Mouse (Mus musculus): ENCODE data around the gene Ttc38. TPM values are rescaled to one million over a fixed set of nuclear protein-coding genes. Genes with fewer than 3 reads are reported as not detected.

Gene Ttc38
- polyA plus RNA-seq, 1 experiment from 2014 or later = 3.6 TPM

DNA sequence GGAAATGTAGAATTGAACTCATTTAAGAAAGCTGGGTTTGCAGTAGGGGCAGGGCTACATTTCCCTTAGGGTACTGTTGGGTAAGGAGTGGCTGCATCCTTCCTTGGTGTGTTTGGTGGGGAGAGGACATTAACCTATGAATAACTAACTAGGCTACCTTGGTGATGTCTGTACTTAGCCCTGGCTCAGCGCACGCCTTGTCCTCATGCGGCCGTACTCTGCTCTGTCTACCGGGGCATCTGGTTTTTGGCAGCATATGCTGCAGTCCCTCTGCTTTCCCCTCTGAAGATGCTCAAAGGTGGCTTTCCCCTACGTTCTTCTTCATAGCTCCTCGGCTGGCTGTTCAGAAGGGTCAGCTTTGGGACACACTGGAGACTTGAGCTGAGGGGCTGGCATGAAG is 45.2 kb downstream of the Ttc38 start:
- Histone ChIP-seq H3K4me3 (no peak overlapping the region), H3K4me1 (peaks cover 22% of the 10 kb centered on the region), H3K27me3 (no peaks in the 10 kb centered on the region), H3K9ac (replicated peaks) (no peak overlapping the region), H3K4me2 (replicated peaks) (no peak overlapping the region), H3K36me3 (0 out of 2 replicates have a peak, but pooled peaks cover 5% of the 10 kb centered on the region), H3K27ac (replicated peaks) (no peak overlapping the region), H3K9me3 (no peaks in the 10 kb centered on the region)
- WGBS = 89% methylated on average over 7 of the region's 7 CpGs
- no peak for ATAC-seq (replicated peaks)

DNA sequence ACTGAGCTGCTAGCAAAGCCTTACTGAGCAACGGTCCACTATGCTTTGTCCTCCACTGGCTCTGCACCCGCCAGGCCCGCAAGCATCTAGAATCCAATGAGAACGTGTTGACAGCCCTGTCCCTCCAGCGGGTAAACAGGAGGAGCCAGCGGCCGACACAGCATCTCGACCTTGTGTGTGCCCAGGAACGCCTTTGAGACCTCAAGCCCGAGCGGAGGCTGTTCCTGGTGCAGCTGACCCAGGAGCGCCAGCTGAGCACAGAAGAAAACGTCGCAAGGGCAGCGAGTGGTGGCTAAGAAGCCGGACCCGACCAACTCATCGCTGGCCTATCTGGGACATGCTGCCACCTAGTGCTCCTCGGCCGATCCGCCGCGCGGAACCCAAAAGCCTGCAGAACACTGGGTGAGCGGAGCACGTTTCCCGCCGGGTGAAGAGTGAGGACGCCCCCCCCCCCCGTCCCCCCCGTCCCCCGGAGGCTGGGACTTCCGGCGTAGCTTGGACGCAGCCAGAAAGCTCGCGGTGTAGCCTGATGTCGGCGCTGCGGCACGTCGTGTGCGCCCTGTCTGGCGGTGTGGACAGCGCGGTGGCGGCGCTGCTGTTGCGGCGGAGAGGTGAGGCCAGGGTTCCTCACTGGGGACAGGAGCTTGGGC is 46.9 kb downstream of the Ttc38 start, which contains the start of gene Trmu:
Gene Trmu, plus strand, starts transcription at position 465 of the 650 bp plus-strand sequence.
- peak; percentile 98 for ATAC-seq (replicated peaks)

DNA sequence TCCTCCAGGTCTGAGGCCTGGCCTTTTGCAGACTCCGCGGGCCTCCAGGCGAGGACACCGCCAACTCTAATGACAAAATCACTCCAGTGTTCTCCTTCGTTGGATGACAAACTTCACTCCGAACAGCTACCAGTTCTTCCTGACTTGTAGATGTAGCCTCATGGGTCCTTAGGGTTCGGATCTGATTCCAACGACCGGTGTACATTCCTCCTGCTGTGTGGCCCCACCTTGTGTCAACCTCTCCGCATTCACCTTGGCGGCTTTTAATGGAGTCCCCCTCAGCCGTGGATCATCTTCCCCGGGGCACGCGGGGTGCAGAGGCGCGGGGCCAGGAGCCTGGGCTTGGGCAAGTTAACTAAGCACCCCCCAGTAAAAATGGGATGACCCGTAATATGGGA is 47.4 kb downstream of the Ttc38 start:
- 2% methylated on average over 18 of the region's 18 CpGs for WGBS
- peaks cover 22% of the 10 kb centered on the region for H3K4me1 ChIP-seq
- H3K4me2 ChIP-seq (replicated peaks) = peak overlapping the region; percentile 86
- H3K9ac ChIP-seq (replicated peaks) = peak overlapping the region; percentile 93
- H3K36me3 ChIP-seq = peaks cover 19% of the 10 kb centered on the region; the same call in 1 of the 2 replicates
- H3K27ac ChIP-seq (replicated peaks) = peak overlapping the region; percentile 86
- no peaks in the 10 kb centered on the region for H3K27me3 ChIP-seq
- no peaks in the 10 kb centered on the region for H3K9me3 ChIP-seq
- H3K4me3 ChIP-seq = peak overlapping the region; percentile 80
- ATAC-seq (replicated peaks) = peak; percentile 36

More for the DNA sequence above, 46.9 kb downstream of the Ttc38 start, which contains the start of gene Trmu:
- Histone ChIP-seq H3K27ac (replicated peaks) (peak within 1 kb of the TSS; percentile 88), H3K4me2 (replicated peaks) (peak within 1 kb of the TSS; percentile 86), H3K4me3 (peak within 1 kb of the TSS; percentile 80), H3K36me3 (peaks cover 17% of the 10 kb centered on the region; the same call in 1 of the 2 replicates), H3K4me1 (peaks cover 22% of the 10 kb centered on the region), H3K9me3 (no peaks in the 10 kb centered on the region), H3K27me3 (no peaks in the 10 kb centered on the region), H3K9ac (replicated peaks) (peak within 1 kb of the TSS; percentile 93)
- WGBS = under 1% methylated on average over 49 of the region's 50 CpGs

DNA sequence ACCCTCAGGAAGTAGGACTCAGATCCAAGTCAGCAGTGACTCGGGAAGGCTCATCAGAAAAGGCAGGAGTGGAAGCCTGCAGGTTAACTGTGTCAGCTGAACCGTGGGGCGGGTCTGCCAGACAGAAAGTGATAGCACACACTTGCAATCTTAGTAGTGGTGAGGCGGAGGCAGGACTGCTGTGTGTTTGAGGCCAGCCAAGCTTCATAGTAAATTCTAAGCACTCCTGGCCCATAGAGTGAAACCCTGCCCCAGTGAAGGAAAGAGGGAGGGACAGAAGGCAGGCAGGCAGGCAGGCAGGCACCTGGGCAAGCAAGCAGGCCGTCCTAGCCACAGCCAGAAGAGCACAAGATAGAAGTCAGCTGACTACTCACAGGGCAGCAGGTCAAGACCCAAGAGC is 53.5 kb downstream of the Ttc38 start:
- H3K4me3 ChIP-seq = no peak overlapping the region
- H3K4me1 ChIP-seq = peaks cover 4% of the 10 kb centered on the region
- 88% methylated on average over 5 of the region's 5 CpGs for WGBS
- ATAC-seq (replicated peaks) = no peak
- no peak overlapping the region for H3K27ac ChIP-seq (replicated peaks)
- H3K9me3 ChIP-seq = no peaks in the 10 kb centered on the region
- no peak overlapping the region for H3K9ac ChIP-seq (replicated peaks)
- no peaks in the 10 kb centered on the region for H3K27me3 ChIP-seq
- H3K36me3 ChIP-seq = peaks cover 36% of the 10 kb centered on the region; the same call in 1 of the 2 replicates
- no peak overlapping the region for H3K4me2 ChIP-seq (replicated peaks)

DNA sequence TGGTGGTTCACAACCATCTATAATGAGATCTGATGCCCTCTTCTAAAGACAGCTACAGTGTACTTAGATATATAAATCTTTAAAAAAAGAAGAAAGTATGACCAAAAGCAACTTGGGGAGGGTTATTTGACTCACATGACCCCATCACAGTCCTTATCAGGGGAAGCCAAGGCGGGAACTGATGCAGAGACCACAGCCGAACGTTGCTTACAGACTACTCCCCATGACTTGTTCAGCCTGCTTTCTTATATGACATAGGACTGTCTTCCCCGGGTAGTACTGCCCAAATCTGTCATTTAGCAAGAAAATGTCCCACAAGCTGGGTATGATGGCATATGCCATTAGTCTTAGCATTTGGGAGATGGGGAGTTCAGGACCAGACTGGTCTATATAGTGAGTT is 57.1 kb downstream of the Ttc38 start:
- no peak for ATAC-seq (replicated peaks)
- 98% methylated on average over 4 of the region's 4 CpGs for WGBS
- H3K27me3 ChIP-seq = no peaks in the 10 kb centered on the region
- H3K4me1 ChIP-seq = peaks cover 19% of the 10 kb centered on the region
- no peak overlapping the region for H3K27ac ChIP-seq (replicated peaks)
- H3K36me3 ChIP-seq = peaks cover 45% of the 10 kb centered on the region
- no peak overlapping the region for H3K4me3 ChIP-seq
- H3K9ac ChIP-seq (replicated peaks) = no peak overlapping the region
- H3K9me3 ChIP-seq = no peaks in the 10 kb centered on the region
- H3K4me2 ChIP-seq (replicated peaks) = no peak overlapping the region

DNA sequence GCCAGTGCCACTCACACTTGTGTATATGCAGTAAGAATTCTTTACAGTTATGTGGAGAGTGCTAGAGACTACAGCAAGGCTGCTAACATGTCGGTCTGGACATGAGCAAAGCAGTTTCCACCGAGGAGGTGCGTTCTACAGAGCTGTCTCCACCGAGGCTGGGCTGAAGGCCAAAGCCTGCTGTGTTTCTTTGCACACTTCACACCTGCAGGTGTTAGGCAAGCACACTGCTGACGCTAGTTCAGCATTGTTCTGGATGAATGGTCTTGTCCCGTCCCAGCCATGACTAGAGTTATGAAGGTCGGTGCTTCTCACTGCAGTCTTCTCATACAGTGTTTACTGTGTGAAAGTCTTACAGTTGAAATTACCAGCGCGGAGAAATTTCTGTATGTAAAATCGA is 59.9 kb downstream of the Ttc38 start:
- Histone ChIP-seq H3K4me3 (no peak overlapping the region), H3K36me3 (peaks cover 42% of the 10 kb centered on the region), H3K4me2 (replicated peaks) (no peak overlapping the region), H3K27ac (replicated peaks) (peak overlapping the region; percentile 67), H3K9me3 (no peaks in the 10 kb centered on the region), H3K27me3 (no peaks in the 10 kb centered on the region), H3K4me1 (peaks cover 19% of the 10 kb centered on the region), H3K9ac (replicated peaks) (no peak overlapping the region)
- WGBS = 49% methylated on average over 10 of the region's 10 CpGs
- ATAC-seq (replicated peaks) = no peak

DNA sequence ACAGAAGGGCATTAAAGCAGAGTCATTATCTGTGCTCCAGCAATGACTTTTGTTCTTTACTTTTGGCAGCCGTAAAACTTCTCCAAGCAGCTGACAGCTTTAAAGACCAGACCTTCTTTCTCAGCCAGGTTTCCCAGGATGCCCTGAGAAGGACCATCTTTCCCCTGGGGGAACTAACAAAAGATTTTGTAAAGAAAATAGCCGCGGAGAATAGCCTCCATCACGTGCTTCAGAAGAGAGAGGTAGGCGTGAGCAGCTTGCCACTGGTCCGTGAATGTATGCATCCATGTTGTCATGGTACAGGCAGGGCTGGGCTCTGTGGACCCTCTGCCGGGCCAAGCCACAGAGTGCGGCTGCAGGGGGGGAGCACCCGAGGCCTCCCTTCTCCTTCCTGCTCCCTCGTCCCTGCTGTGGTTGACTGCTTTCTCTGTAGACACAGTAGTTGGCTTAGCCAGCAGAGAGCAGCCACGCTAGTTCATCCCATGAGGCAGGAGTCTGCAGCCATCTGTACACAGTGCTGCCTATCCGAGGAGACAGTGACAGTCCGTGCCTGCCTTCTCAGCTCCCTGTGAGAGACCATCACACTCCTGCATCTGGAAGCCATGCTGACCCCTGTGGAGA is 60.5 kb downstream of the Ttc38 start:
- H3K4me2 ChIP-seq (replicated peaks) = no peak overlapping the region
- peaks cover 47% of the 10 kb centered on the region for H3K36me3 ChIP-seq
- H3K4me3 ChIP-seq = no peak overlapping the region
- ATAC-seq (replicated peaks) = peak; percentile 30; the same call in 1 of the 2 replicates
- H3K4me1 ChIP-seq = peaks cover 19% of the 10 kb centered on the region
- H3K9ac ChIP-seq (replicated peaks) = no peak overlapping the region
- no peaks in the 10 kb centered on the region for H3K27me3 ChIP-seq
- H3K27ac ChIP-seq (replicated peaks) = peak overlapping the region; percentile 67
- H3K9me3 ChIP-seq = no peaks in the 10 kb centered on the region
- WGBS = 55% methylated on average over 13 of the region's 13 CpGs

DNA sequence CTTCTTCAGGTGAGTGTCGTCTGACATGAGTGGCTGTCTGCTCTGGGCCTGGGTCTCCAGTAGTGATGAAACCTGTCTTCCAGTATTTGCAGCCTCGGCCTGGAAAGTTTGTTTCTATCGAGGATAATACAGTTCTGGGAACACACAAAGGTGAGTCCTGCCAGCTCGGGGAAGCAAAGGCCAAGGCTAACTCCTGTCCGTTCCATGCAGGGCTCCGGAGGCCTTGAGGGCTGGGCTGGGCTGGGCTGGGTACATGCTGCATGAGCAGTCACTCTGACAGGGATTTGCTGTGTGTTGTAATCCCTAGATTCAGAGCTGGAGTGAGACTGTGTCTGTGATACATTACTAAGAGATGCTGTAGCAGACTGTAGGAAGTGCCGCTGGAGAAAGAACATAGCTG is 61.8 kb downstream of the Ttc38 start:
- 91% methylated on average over 7 of the region's 7 CpGs for WGBS
- no peak overlapping the region for H3K4me2 ChIP-seq (replicated peaks)
- H3K9me3 ChIP-seq = no peaks in the 10 kb centered on the region
- no peaks in the 10 kb centered on the region for H3K27me3 ChIP-seq
- no peak for ATAC-seq (replicated peaks)
- H3K27ac ChIP-seq (replicated peaks) = no peak overlapping the region
- H3K4me3 ChIP-seq = no peak overlapping the region
- H3K4me1 ChIP-seq = peaks cover 19% of the 10 kb centered on the region
- peaks cover 55% of the 10 kb centered on the region for H3K36me3 ChIP-seq
- no peak overlapping the region for H3K9ac ChIP-seq (replicated peaks)

DNA sequence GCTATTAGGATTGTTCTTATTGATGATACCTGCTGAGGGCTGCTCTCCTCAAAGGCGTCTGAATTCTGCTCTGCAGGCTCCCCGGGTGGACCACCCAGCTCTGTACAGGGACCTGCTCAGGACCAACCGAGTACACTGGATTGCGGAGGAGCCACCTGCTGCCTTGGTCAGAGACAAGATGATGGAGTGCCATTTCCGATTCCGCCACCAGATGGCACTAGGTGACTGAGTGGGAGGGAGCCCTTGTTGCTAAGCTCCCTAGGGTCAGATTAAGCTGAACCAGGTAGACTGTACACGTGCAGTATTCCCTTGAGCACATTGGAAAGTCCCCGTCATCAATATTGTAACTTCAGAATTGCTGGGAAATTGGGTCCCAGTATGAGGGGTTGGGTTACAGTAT is 64.2 kb downstream of the Ttc38 start:
- H3K27me3 ChIP-seq = no peaks in the 10 kb centered on the region
- H3K9ac ChIP-seq (replicated peaks) = no peak overlapping the region
- H3K27ac ChIP-seq (replicated peaks) = no peak overlapping the region
- peaks cover 50% of the 10 kb centered on the region for H3K36me3 ChIP-seq
- no peak overlapping the region for H3K4me3 ChIP-seq
- 10% methylated on average over 8 of the region's 8 CpGs for WGBS
- no peak overlapping the region for H3K4me2 ChIP-seq (replicated peaks)
- peaks cover 23% of the 10 kb centered on the region for H3K4me1 ChIP-seq
- peak; percentile 41 for ATAC-seq (replicated peaks)
- no peaks in the 10 kb centered on the region for H3K9me3 ChIP-seq

DNA sequence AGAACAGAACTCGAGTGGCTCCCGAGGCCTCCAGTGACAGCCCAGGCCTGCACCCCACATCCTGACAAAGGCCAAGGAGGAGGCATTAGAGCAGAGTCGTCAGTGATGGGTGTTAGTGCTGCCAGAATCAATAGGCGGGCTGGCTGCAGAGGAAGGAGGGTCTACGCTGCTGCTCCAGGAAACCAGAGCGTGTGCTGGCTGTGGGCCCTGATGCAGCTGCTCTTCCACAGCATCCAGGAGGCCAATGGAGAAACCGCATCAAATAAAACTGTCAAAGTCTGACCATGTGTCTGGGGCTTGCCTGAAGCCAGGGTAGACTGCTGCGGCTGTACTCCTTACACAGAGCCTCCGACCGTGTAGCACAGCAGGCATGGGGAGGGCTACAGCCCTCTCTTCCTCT is 65.0 kb downstream of the Ttc38 start:
- Histone ChIP-seq H3K27me3 (no peaks in the 10 kb centered on the region), H3K4me1 (peaks cover 18% of the 10 kb centered on the region; the same call in 1 of the 2 replicates), H3K9ac (replicated peaks) (no peak overlapping the region), H3K9me3 (no peaks in the 10 kb centered on the region), H3K36me3 (peaks cover 45% of the 10 kb centered on the region), H3K4me3 (no peak overlapping the region), H3K27ac (replicated peaks) (no peak overlapping the region), H3K4me2 (replicated peaks) (no peak overlapping the region)
- WGBS = 85% methylated on average over 10 of the region's 10 CpGs
- ATAC-seq (replicated peaks) = no peak

DNA sequence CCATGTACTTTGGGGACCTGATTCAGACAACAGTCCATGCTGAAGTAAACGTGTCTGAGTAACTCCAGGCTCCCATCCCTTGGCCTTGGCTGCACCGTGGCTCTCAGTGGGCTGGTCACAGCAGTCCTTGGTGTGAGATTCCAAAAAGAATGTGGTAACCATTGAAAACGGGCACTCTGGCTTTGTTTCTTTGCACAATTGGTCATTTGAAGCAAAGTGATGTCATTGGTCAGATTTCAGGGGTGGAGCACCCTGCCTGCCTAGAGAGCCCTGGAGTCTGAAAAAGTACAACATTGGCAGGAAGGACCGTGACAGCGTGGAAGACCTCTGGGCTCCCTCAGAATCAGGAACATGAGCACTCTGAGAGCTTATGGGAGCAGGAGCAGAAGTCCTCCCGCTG is 67.3 kb downstream of the Ttc38 start:
- WGBS = 31% methylated on average over 6 of the region's 6 CpGs
- Histone ChIP-seq H3K4me2 (replicated peaks) (no peak overlapping the region), H3K27ac (replicated peaks) (peak overlapping the region; percentile 42; the same call in 1 of the 2 replicates), H3K9ac (replicated peaks) (no peak overlapping the region), H3K4me3 (no peak overlapping the region), H3K36me3 (peaks cover 26% of the 10 kb centered on the region), H3K27me3 (no peaks in the 10 kb centered on the region), H3K9me3 (no peaks in the 10 kb centered on the region), H3K4me1 (0 out of 2 replicates have a peak, but pooled peaks cover 4% of the 10 kb centered on the region)
- ATAC-seq (replicated peaks) = no peak

DNA sequence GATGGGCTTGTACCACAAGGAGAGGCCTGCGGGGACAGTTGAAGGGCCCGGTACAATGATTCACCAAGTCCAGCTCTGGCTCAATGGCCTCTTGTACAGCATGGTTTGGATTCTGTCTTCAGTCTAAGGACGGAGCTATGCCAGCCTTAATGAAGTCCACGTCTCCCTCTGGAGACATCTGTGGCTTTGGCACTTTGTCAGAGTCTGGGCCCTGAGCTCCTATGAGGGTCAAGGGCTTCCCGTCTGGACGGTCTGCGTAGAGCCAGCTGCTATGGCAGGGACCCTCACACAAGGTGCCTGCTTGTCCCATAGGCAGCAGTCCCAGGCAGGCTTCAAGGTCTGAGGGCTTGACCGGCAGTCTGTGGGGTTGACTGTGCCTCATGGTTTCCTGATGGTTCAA is 68.2 kb downstream of the Ttc38 start:
- WGBS = 80% methylated on average over 8 of the region's 8 CpGs
- Histone ChIP-seq H3K9ac (replicated peaks) (no peak overlapping the region), H3K27ac (replicated peaks) (peak overlapping the region; percentile 42)

More for the DNA sequence above, 68.2 kb downstream of the Ttc38 start:
- Histone ChIP-seq H3K36me3 (peaks cover 17% of the 10 kb centered on the region), H3K27me3 (no peaks in the 10 kb centered on the region), H3K4me2 (replicated peaks) (no peak overlapping the region), H3K4me3 (no peak overlapping the region), H3K4me1 (0 out of 2 replicates have a peak, but pooled peaks cover 4% of the 10 kb centered on the region), H3K9me3 (no peaks in the 10 kb centered on the region)
- no peak for ATAC-seq (replicated peaks)
